Mouse (Mus musculus): ENCODE measurements at regions not wholly inside any gene's neighbourhood (a gene's known extent, or its start where the extent isn't known, plus 50 kb on each side); places are given as distances from the start of the nearest gene placed in this dataset.
"Not testable (repeated sequence)": the region's sequence is repeated elsewhere in the genome, so short reads cannot be mapped to it uniquely, and the experiment has no call there.

- peak in 1 of 2 experiments; percentile 9 for DNase-seq (ENCODE audit: low spot score in 2 of 2)
Observed at GRCm38 (mm10) chr10:96188168-96188567, 51.8 kb downstream of the Gm5426 start.

- DNase-seq (ENCODE audit: low spot score in 2 of 2) = no peak
Observed at GRCm38 (mm10) chr10:96190168-96190987, 54.0 kb downstream of the Gm5426 start.

GRCm38 (mm10) chr10:96200932-96201641, 64.7 kb downstream of the Gm5426 start:
- peak in 1 of 2 experiments; percentile 9 for DNase-seq (ENCODE audit: low spot score in 2 of 2)

GRCm38 (mm10) chr10:96201891-96202290, 65.5 kb downstream of the Gm5426 start:
- no peak for DNase-seq (ENCODE audit: low spot score in 2 of 2)

- DNase-seq (ENCODE audit: low spot score in 2 of 2) = no peak
Observed at GRCm38 (mm10) chr10:96202871-96203270, 66.5 kb downstream of the Gm5426 start.

- no peak for DNase-seq (ENCODE audit: low spot score in 2 of 2)
Observed at GRCm38 (mm10) chr10:96204198-96204597, 67.8 kb downstream of the Gm5426 start.

GRCm38 (mm10) chr10:96209171-96209570, 72.8 kb downstream of the Gm5426 start:
- no peak for DNase-seq (ENCODE audit: low spot score in 2 of 2)

GRCm38 (mm10) chr10:96211189-96211588, 74.8 kb downstream of the Gm5426 start:
- DNase-seq (ENCODE audit: low spot score in 2 of 2) = no peak

- DNase-seq (ENCODE audit: low spot score in 2 of 2) = peak; percentile 71 to 80
Observed at GRCm38 (mm10) chr10:96213876-96214275, 77.5 kb downstream of the Gm5426 start.

- no peak for DNase-seq (ENCODE audit: low spot score in 2 of 2)
Observed at GRCm38 (mm10) chr10:96214285-96214684, 77.9 kb downstream of the Gm5426 start.

- no peak for DNase-seq (ENCODE audit: low spot score in 2 of 2)
Observed at GRCm38 (mm10) chr10:96214946-96215345, 78.5 kb downstream of the Gm5426 start.

- DNase-seq (ENCODE audit: low spot score in 2 of 2) = no peak
Observed at GRCm38 (mm10) chr10:96220731-96221130, 84.3 kb downstream of the Gm5426 start.

- peak; percentile 38 to 47 for DNase-seq (ENCODE audit: low spot score in 2 of 2)
Observed at GRCm38 (mm10) chr10:96230391-96230790, 94.0 kb downstream of the Gm5426 start.

- DNase-seq (ENCODE audit: low spot score in 2 of 2) = no peak
Observed at GRCm38 (mm10) chr10:96231309-96231708, 94.9 kb downstream of the Gm5426 start.

GRCm38 (mm10) chr10:96232889-96233288, 96.5 kb downstream of the Gm5426 start:
- no peak for DNase-seq (ENCODE audit: low spot score in 2 of 2)

- DNase-seq (ENCODE audit: low spot score in 2 of 2) = no peak
Observed at GRCm38 (mm10) chr10:96234564-96235412, 98.4 kb downstream of the Gm5426 start.

- not testable (repeated sequence) for DNase-seq (ENCODE audit: low spot score in 2 of 2)
Observed at GRCm38 (mm10) chr10:96236031-96236430, 99.6 kb downstream of the Gm5426 start.

- no peak for DNase-seq (ENCODE audit: low spot score in 2 of 2)
Observed at GRCm38 (mm10) chr10:96236777-96237373, 100.5 kb downstream of the Gm5426 start.

- DNase-seq (ENCODE audit: low spot score in 2 of 2) = no peak
Observed at GRCm38 (mm10) chr10:96237572-96238130, 101.2 kb downstream of the Gm5426 start.

GRCm38 (mm10) chr10:96238251-96238650, 101.8 kb downstream of the Gm5426 start:
- DNase-seq (ENCODE audit: low spot score in 2 of 2) = no peak

- DNase-seq (ENCODE audit: low spot score in 2 of 2) = no peak
Observed at GRCm38 (mm10) chr10:96238850-96239249, 102.4 kb downstream of the Gm5426 start.
